Mouse (Mus musculus) heart, embryonic 12.5 days (tissue): ENCODE measurements around the gene Dyx1c1. TPM values are rescaled to one million over a fixed set of nuclear protein-coding genes. Genes with fewer than 3 reads are reported as not detected.
A peak's percentile ranks its signal among the peaks of the same experiment; 100 is the strongest.

ENCODE experiments used
- ATAC-seq: fragments of 200-750 bp; cut with Nextera tagmentation; 2 replicates; pipeline ENCODE4 v1.8.0; 2017; ENCODE audit warnings: moderate TSS enrichment, moderate library complexity; ENCODE audit not compliant: insufficient number of reproducible peaks, low FRiP score
- H3K27ac ChIP-seq: fragments of 300-500 bp; sonication (generic); 2 replicates; pipeline ENCODE4 v1.5.1; 2016; ENCODE audit warnings: mild to moderate bottlenecking, moderate library complexity; ENCODE audit not compliant: poor library complexity, severe bottlenecking
- H3K27me3 ChIP-seq: fragments of 300-500 bp; sonication (generic); replicated peaks from 2 replicates; pipeline ENCODE4 v1.6.1; 2016; ENCODE audit warnings: mild to moderate bottlenecking, moderate library complexity
- H3K36me3 ChIP-seq: fragments of 300-500 bp; sonication (generic); 2 replicates; pipeline ENCODE4 v1.6.1; 2016; ENCODE audit warnings: mild to moderate bottlenecking, moderate library complexity
- H3K4me1 ChIP-seq: fragments of 300-500 bp; sonication (generic); replicated peaks from 2 replicates; pipeline ENCODE4 v1.6.1; 2016; ENCODE audit warnings: mild to moderate bottlenecking
- H3K4me2 ChIP-seq: fragments of 300-500 bp; sonication (generic); 2 replicates; pipeline ENCODE4 v1.6.1; 2016; ENCODE audit warnings: mild to moderate bottlenecking, moderate library complexity
- H3K4me3 ChIP-seq: fragments of 300-500 bp; sonication (generic); 2 replicates; pipeline ENCODE4 v1.5.1; 2016; ENCODE audit warnings: mild to moderate bottlenecking
- H3K9ac ChIP-seq: fragments of 300-500 bp; sonication (generic); 2 replicates; pipeline ENCODE4 v1.6.1; 2016; ENCODE audit warnings: mild to moderate bottlenecking, moderate library complexity
- H3K9me3 ChIP-seq: fragments of 300-500 bp; sonication (generic); replicated peaks from 2 replicates; pipeline ENCODE4 v1.6.1; 2016; ENCODE audit warnings: mild to moderate bottlenecking, moderate library complexity
- WGBS: fragments of 180-500 bp; shearing (Covaris S2); methylation state at CpG from one replicate; pipeline ENCODE4 v1.1.7; 2016; 5-methylcytosine and 5-hydroxymethylcytosine counted together
- polyA plus RNA-seq: library from polyadenylated mRNA; unstranded; fragments of >200 nt; fragmentation: Nextera tagmentation; extraction: Ambion mirVana; gene quantifications from 2 replicates; pipeline ENCODE4 v1.2.1, GENCODE M21; 2016

The Dyx1c1 gene
- polyA plus RNA-seq, 1 experiment from 2014 or later = 0.73 TPM

- Histone ChIP-seq H3K9ac (no peak overlapping the region), H3K4me3 (no peak overlapping the region), H3K36me3 (no peaks in the 10 kb centered on the region), H3K9me3 (no peaks in the 10 kb centered on the region), H3K27ac (no peak overlapping the region), H3K4me2 (no peak overlapping the region), H3K4me1 (no peaks in the 10 kb centered on the region), H3K27me3 (no peaks in the 10 kb centered on the region)
- 86% methylated on average over 5 of the region's 5 CpGs for WGBS
- no peak for ATAC-seq
These were observed 16.1 kb downstream of the Dyx1c1 start for GRCm38 (mm10) chr9:72974734-72975133.

GRCm38 (mm10) chr9:72975242-72975641, 16.7 kb downstream of the Dyx1c1 start:
- H3K36me3 ChIP-seq = no peaks in the 10 kb centered on the region
- no peaks in the 10 kb centered on the region for H3K4me1 ChIP-seq
- no peak for ATAC-seq
- no peak overlapping the region for H3K4me2 ChIP-seq
- H3K27ac ChIP-seq = no peak overlapping the region
- H3K9me3 ChIP-seq = no peaks in the 10 kb centered on the region
- WGBS = 79% methylated on average over 1 of the region's 1 CpGs
- H3K4me3 ChIP-seq = no peak overlapping the region
- H3K9ac ChIP-seq = no peak overlapping the region
- H3K27me3 ChIP-seq = no peaks in the 10 kb centered on the region

GRCm38 (mm10) chr9:72983066-72983465, 24.5 kb downstream of the Dyx1c1 start:
- WGBS = 51% methylated on average over 2 of the region's 2 CpGs
- ATAC-seq = no peak
- Histone ChIP-seq H3K27ac (no peak overlapping the region), H3K9ac (no peak overlapping the region), H3K4me3 (no peak overlapping the region), H3K36me3 (no peaks in the 10 kb centered on the region), H3K4me2 (no peak overlapping the region), H3K27me3 (no peaks in the 10 kb centered on the region), H3K9me3 (no peaks in the 10 kb centered on the region), H3K4me1 (peaks cover 6% of the 10 kb centered on the region)

- peak within 1 kb of the TSS; percentile 31; the same call in 1 of the 2 replicates for H3K27ac ChIP-seq
- ATAC-seq = peak; percentile 98
- peak within 1 kb of the TSS; percentile 78 for H3K4me3 ChIP-seq
These were observed 26.9 kb downstream of the Dyx1c1 start, which contains the start of the genes Ccpg1os and Ccpg1 for GRCm38 (mm10) chr9:72985250-72986220. TSS of gene Ccpg1os (minus strand) at chr9:72985382. TSS of gene Ccpg1 (plus strand) at chr9:72985429.

GRCm38 (mm10) chr9:72987703-72988102, 29.1 kb downstream of the Dyx1c1 start:
- ATAC-seq = no peak

More at GRCm38 (mm10) chr9:72985250-72986220, 26.9 kb downstream of the Dyx1c1 start, which contains the start of the genes Ccpg1os and Ccpg1:
- no peaks in the 10 kb centered on the region for H3K36me3 ChIP-seq
- WGBS = under 1% methylated on average over 87 of the region's 88 CpGs
- peak within 1 kb of the TSS; percentile 82 for H3K4me2 ChIP-seq
- no peaks in the 10 kb centered on the region for H3K9me3 ChIP-seq
- H3K27me3 ChIP-seq = no peaks in the 10 kb centered on the region
- peaks cover 6% of the 10 kb centered on the region for H3K4me1 ChIP-seq
- peak within 1 kb of the TSS; percentile 75 for H3K9ac ChIP-seq

GRCm38 (mm10) chr9:72988706-72989105, 30.1 kb downstream of the Dyx1c1 start:
- no peak overlapping the region for H3K4me2 ChIP-seq
- no peak overlapping the region for H3K27ac ChIP-seq
- H3K36me3 ChIP-seq = no peaks in the 10 kb centered on the region
- H3K9me3 ChIP-seq = no peaks in the 10 kb centered on the region
- H3K9ac ChIP-seq = no peak overlapping the region
- WGBS = 82% methylated on average over 5 of the region's 5 CpGs
- H3K4me1 ChIP-seq = peaks cover 6% of the 10 kb centered on the region
- no peak for ATAC-seq
- no peak overlapping the region for H3K4me3 ChIP-seq
- no peaks in the 10 kb centered on the region for H3K27me3 ChIP-seq

More at GRCm38 (mm10) chr9:72987703-72988102, 29.1 kb downstream of the Dyx1c1 start:
- 59% methylated on average over 3 of the region's 3 CpGs for WGBS
- Histone ChIP-seq H3K27me3 (no peaks in the 10 kb centered on the region), H3K4me1 (peaks cover 6% of the 10 kb centered on the region), H3K9me3 (no peaks in the 10 kb centered on the region), H3K27ac (no peak overlapping the region), H3K4me2 (no peak overlapping the region), H3K36me3 (no peaks in the 10 kb centered on the region), H3K4me3 (no peak overlapping the region), H3K9ac (no peak overlapping the region)

GRCm38 (mm10) chr9:72991420-72991819, 32.8 kb downstream of the Dyx1c1 start:
- Histone ChIP-seq H3K4me3 (no peak overlapping the region), H3K4me2 (no peak overlapping the region), H3K27me3 (no peaks in the 10 kb centered on the region), H3K36me3 (no peaks in the 10 kb centered on the region), H3K9ac (no peak overlapping the region), H3K4me1 (no peaks in the 10 kb centered on the region), H3K27ac (no peak overlapping the region), H3K9me3 (no peaks in the 10 kb centered on the region)
- no peak for ATAC-seq
- 90% methylated on average over 2 of the region's 2 CpGs for WGBS

GRCm38 (mm10) chr9:72992576-72992975, 34.0 kb downstream of the Dyx1c1 start:
- H3K36me3 ChIP-seq = no peaks in the 10 kb centered on the region
- H3K4me2 ChIP-seq = no peak overlapping the region
- no peak overlapping the region for H3K4me3 ChIP-seq
- H3K9me3 ChIP-seq = no peaks in the 10 kb centered on the region
- ATAC-seq = no peak
- 77% methylated on average over 5 of the region's 5 CpGs for WGBS
- no peak overlapping the region for H3K27ac ChIP-seq
- no peaks in the 10 kb centered on the region for H3K27me3 ChIP-seq
- no peaks in the 10 kb centered on the region for H3K4me1 ChIP-seq
- H3K9ac ChIP-seq = no peak overlapping the region

GRCm38 (mm10) chr9:72996167-72996566, 37.6 kb downstream of the Dyx1c1 start:
- H3K27ac ChIP-seq = no peak overlapping the region
- H3K9me3 ChIP-seq = no peaks in the 10 kb centered on the region
- H3K36me3 ChIP-seq = no peaks in the 10 kb centered on the region
- H3K9ac ChIP-seq = no peak overlapping the region
- no peaks in the 10 kb centered on the region for H3K27me3 ChIP-seq
- H3K4me2 ChIP-seq = no peak overlapping the region
- no peak for ATAC-seq
- no peak overlapping the region for H3K4me3 ChIP-seq
- no peaks in the 10 kb centered on the region for H3K4me1 ChIP-seq

GRCm38 (mm10) chr9:72996806-72997205, 38.2 kb downstream of the Dyx1c1 start:
- Histone ChIP-seq H3K4me1 (no peaks in the 10 kb centered on the region), H3K4me3 (no peak overlapping the region), H3K27ac (no peak overlapping the region), H3K4me2 (no peak overlapping the region), H3K36me3 (no peaks in the 10 kb centered on the region), H3K9me3 (no peaks in the 10 kb centered on the region), H3K27me3 (no peaks in the 10 kb centered on the region), H3K9ac (no peak overlapping the region)
- 56% methylated on average over 7 of the region's 7 CpGs for WGBS
- no peak for ATAC-seq

- WGBS = 63% methylated on average over 2 of the region's 2 CpGs
- Histone ChIP-seq H3K4me1 (no peaks in the 10 kb centered on the region), H3K9ac (no peak overlapping the region), H3K9me3 (no peaks in the 10 kb centered on the region), H3K27ac (no peak overlapping the region), H3K4me3 (no peak overlapping the region), H3K36me3 (peaks cover 3% of the 10 kb centered on the region), H3K4me2 (no peak overlapping the region), H3K27me3 (no peaks in the 10 kb centered on the region)
- ATAC-seq = no peak
These were observed 41.9 kb downstream of the Dyx1c1 start for GRCm38 (mm10) chr9:73000487-73000886.
